Mouse (Mus musculus) right cerebral cortex, postnatal 36 days (tissue): ENCODE measurements around the gene Efnb2.
A peak's percentile ranks its signal among the peaks of the same experiment; 100 is the strongest.

Source experiments
- DNase-seq, 2 experiments: peaks; one replicate each; pipeline ENCODE4 v3.0.0; 2022; ENCODE audit warnings: low spot score in 2 of 2, mixed read lengths in 1 of 2

Gene Efnb2

GRCm38 (mm10) chr8:8613844-8614243, 47.2 kb downstream of the Efnb2 start:
- DNase-seq, result no peak

- DNase-seq, result no peak
Measured at GRCm38 (mm10) chr8:8611928-8612327, 49.1 kb downstream of the Efnb2 start.

DNA sequence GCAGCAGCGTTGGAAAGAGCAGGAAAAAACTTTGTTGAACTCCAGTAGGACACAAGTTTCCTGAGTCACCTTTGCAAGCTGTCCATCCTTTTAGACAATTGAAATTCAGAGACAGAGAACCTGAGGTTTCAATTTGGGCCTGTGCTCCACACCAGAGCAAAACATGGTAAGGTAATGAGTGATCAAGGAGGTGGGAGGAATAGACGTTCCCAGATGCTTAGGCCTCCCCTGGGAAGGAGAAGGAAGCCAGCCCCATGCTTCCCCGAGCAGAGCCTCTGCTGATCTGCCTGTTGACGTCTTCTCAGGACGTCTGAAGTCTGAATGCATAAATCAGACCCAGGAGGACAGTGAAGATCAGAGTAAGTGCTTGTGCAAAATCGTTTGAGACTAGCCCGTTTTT, 51.3 kb downstream of the Efnb2 start:
- DNase-seq, result no peak

DNA sequence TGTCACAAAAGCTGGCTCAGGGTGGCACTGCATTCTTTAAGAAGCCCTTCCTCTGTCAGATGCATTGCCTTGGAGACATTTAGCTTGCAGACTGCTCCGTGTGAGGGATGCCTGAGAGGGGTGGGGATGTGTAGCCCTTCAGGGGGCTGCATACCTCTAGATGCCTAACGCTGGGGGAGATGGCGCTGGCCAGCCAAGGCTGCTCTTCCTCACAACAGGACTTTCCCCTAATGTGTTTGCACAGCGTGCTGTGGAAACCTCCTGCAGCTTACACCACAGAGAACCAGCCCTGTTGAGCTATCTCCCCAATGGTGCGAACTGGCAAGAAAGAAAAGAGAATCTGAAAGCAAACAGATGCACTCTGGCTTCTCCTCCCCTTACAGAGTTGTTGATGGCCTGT, 51.9 kb downstream of the Efnb2 start:
- no peak for DNase-seq

GRCm38 (mm10) chr8:8605621-8606020, 55.4 kb downstream of the Efnb2 start:
- DNase-seq, result no peak

DNA sequence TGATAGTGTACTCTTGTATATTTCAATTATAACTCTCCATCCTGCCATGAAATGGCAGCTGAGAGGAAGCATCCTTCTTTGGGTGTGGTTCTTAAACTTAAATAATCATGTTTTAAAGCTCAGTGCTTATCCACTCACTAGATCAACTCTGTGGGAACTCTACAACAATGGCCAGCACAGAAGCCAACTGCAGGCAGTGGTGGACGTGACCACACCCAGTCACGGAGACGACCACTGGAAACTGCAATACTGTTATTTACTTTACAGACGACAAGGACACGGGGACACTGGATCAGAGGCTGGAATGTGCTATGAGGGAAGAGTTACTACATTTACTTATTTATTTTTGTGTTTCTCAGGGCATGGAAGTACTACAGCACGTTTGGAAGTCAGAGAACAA, 57.2 kb downstream of the Efnb2 start:
- DNase-seq, result no peak

DNA sequence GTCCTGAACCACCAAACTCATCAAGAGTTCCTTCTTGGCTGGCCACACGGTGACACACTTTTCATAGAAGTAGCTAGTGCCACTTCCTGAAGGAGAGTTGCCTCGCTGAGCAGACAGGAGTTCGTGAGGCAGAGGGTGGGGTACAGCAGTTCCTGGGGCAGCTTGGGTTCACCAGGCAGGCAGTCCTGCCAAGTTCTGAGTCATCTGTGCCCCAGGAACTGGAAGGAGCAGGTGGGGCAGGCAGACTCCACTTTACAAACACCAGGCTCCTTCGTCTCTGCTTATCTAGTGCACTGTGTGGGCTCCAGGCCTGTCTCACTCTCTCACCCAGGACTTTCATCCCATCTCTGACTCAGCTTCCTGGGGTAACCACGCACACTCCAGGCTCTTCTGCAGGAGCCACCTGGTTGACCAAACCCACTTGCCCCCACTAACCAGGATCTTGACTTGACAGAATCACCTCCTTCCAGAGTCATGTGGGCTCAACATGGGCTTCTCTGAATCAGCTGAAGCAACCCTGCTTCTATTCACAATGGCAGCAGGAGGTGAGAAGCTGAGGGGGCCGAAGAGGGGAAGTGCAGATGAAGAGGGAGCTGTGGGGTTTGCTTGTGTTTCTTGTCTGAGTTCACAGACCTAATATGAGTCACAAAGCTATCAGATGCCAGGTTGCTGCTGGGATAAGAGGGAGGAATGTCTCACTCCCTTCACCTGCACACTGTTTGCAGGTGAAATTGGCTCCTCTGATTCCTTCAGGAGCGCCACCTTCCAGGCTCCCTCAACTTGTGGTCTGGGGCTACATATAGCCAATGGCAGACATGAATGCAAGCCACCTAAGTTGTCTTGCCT, 58.2 kb downstream of the Efnb2 start:
- no peak for DNase-seq

DNA sequence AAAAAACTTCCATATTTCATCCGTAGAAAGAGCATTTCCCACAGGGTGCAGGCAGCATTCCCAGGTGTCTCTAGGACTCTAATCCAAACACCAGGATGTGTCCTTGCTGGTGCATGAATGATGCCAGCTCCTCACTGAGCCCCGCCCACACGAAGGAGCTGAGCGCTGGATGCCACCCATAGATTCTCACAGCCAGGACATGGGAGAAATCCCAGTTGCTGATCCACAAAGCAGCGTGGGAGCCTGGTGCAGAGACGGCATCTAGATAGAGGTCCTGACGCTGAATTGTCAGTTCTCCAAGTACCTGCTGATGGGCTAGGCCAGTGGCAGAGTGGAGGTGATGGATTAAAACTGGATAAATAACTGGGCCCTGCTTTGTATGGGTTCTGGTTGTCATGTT, 61.1 kb downstream of the Efnb2 start:
- no peak for DNase-seq

DNA sequence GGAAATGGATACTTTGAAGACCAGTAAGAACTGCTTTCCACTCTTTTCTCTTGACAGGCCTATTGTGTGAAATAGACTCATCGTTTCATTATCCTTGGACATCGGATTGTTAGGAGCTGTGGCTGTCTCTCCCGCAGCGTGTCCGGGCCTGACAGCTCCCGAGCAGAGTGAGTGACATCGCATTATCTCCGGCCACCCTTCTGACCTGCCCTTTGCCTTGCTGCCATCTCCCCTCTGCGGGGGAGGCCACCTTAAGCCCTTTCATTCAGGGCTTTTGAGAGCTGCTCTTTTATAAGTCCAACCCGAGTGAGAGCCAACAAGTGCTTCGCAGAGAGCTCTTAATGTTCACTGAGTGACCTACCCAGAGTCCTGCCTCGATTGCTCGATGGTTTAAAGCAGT, 63.6 kb downstream of the Efnb2 start:
- no peak for DNase-seq

- no peak for DNase-seq
Measured at GRCm38 (mm10) chr8:8595831-8596611, 65.0 kb downstream of the Efnb2 start.

GRCm38 (mm10) chr8:8593812-8594211, 67.2 kb downstream of the Efnb2 start:
- no peak for DNase-seq

DNA sequence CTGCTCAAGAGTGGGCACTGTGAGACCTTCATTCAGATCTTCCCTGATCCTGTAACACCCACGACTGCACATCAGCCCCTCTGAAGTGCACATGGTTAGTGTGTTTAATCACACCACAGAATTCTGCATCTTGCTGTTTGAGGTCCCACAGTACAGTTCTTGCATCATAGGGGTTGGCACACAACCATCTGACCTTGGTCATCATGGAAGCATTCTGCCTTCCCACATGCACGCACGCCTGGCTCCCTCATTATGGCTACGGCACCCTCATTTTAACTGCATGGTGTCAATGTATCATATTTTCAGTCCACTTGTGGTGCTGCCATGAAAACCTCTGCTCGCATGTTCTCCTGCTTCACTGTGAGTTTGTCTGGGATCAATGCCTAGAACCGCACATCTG, 67.7 kb downstream of the Efnb2 start:
- DNase-seq, result no peak

GRCm38 (mm10) chr8:8592331-8592730, 68.7 kb downstream of the Efnb2 start:
- DNase-seq, result no peak

GRCm38 (mm10) chr8:8583981-8584377, 77.1 kb downstream of the Efnb2 start:
- no peak for DNase-seq

GRCm38 (mm10) chr8:8583290-8583980, 77.6 kb downstream of the Efnb2 start:
- DNase-seq, result no peak

DNA sequence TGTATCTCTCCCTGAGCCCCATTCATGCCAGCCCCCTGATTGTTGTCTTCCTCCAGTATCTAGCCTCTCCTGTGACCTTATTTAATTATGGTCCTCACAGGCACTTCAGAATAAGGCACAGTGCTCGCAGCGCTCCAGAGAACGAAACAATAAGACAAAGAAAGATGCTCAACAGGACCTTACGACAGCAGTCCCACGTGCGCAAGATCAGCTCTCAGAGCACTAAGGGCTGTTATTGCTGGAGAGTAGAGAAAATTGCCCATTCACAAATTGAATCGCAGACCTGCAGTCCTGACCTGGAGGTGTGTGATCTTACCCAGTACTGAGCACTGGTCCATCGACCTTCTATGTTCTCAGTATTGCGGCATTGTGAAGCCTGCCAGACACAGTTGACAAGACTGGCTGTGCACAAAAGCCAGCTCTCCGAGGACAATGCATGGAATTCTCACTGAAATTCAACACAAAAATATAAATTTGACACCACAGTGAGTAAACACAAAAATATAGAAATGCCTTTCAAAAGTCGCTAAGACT, 83.2 kb downstream of the Efnb2 start:
- DNase-seq, result no peak

DNA sequence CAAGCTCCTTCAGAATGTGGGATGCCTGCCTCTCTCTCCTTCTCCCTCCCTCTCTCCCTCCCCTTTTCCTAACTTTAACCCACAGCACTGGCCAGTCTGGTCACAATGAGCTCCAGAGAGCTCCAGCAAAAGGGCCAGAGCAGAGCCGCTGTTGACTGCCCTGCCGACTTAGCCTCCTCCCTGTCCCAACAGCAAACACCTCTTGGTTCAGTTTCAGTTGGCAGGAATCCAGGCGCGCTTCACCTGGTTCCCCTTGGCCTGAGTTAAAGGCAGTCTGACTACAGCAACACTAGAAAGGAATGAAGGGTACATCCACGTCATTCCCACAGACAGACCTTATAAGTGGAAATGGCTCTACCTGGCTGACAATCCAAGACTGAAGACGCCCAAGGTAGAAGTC, 84.2 kb downstream of the Efnb2 start:
- DNase-seq, result no peak

DNA sequence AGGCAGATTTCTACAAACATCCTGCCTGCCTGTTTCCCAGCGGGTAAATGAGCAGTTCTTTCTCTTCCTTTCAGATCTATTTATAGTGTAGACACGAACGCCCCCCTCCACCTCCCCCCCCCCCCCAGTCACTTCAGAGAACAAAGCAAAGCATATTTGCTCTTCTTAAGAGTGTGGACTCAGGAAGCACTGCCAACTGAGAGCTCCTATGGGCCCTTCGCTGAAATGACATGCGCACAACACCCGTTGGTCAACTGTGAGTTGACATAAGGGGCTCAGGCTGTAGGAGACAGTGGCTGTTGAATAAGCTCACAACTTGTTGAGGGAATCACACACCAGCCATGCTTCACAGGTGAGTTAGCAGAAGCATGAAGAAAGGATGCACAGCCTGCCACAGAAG, 84.8 kb downstream of the Efnb2 start:
- no peak for DNase-seq

DNA sequence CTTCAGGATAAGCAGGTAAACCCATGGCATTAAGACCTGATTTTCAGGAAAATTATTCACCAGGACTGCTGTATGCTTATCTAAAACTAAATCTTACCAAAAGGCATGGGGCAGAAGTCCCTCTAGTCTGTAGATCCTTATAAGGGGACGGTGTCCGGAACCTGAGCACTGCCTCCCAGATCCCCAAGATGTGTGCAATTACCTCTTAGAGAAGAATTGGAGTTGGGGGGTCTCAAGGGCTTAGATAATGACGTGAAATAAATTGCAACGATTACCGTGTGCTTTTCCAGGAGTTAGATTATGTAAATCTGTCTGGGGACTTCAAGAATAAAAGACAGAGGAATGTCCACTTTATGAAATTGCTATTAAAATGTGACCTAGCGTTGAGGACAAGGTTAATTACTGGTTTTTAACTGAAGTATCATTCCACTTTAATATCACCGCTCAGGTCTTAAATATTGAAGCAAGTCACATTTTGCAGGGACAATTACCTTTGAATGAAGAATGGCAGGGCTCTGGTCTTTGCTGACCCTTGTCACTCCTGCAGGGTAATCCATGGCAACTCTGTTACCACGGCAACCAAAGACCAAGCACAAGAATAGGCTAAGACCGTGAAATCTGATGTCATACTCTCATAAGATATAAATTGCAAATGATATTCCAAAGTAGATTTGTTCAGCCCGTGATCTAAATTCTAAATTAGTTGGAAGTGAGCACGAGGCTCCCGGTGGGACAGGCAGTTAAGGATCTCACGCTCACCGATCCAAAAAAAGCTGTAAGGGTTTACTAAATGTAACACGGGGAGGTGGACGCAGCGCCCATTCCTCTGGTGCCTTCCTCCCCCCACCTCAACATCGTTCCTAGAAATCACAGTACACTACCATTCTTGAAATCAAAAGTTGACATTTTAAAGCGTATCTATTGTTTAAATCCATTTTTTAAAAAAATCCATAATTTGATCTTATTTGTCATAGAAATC, 86.2 kb downstream of the Efnb2 start:
- peak in 1 of 2 experiments; percentile 4 for DNase-seq

- DNase-seq, result no peak
Measured at GRCm38 (mm10) chr8:8572272-8572671, 88.8 kb downstream of the Efnb2 start.

DNA sequence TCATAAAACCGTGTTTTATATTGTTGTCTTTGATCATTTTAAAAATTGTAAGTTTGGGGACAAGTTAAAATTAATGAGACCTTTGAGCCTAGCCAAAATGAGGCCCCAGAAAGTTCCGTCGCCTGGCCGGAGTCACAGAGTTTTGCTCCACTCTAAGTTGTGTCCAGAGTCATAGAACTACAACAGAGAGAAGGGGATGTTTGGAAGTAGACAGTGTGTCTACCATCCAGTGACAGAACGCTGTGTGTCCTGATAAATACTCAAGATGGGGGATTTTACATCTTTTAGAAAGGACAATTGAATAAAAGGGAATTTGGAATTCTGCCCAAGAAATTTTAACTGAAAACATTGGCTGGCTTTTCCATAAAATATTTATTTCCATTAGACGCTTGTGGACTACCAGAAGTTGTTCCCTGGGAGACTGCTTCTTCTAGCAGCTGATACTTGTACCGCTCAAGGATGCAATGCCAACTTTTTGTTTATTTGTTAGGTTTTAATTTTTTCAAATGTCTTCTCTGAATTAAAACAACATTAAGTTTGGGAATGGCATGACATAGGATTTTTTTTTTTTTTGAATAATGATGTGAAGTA, 89.3 kb downstream of the Efnb2 start:
- DNase-seq, result no peak
